Mouse (Mus musculus) lung, embryonic 15.5 days (tissue): ENCODE measurements around the gene Nlrx1. TPM values are rescaled to one million over a fixed set of nuclear protein-coding genes. Genes with fewer than 3 reads are reported as not detected.

Experiments
- ATAC-seq: fragments of 200-750 bp; cut with Nextera tagmentation; 2 replicates; pipeline ENCODE4 v1.8.0; 2017; ENCODE audit warnings: moderate number of reproducible peaks, borderline replicate concordance; ENCODE audit not compliant: low FRiP score, low TSS enrichment; ENCODE audit errors: extremely low read depth
- H3K27ac ChIP-seq: fragments of 300-500 bp; sonication (generic); 2 replicates; pipeline ENCODE4 v1.5.1; 2015; ENCODE audit warnings: moderate library complexity, mild to moderate bottlenecking, inconsistent platforms
- H3K27me3 ChIP-seq: fragments of 300-500 bp; sonication (generic); 2 replicates; pipeline ENCODE4 v1.6.1; 2015; ENCODE audit warnings: inconsistent platforms
- H3K36me3 ChIP-seq: fragments of 300-500 bp; sonication (generic); 2 replicates; pipeline ENCODE4 v1.6.1; 2015; ENCODE audit warnings: inconsistent platforms
- H3K4me1 ChIP-seq: fragments of 300-500 bp; sonication (generic); 2 replicates; pipeline ENCODE4 v1.6.1; 2015; ENCODE audit warnings: inconsistent platforms
- H3K4me2 ChIP-seq: fragments of 300-500 bp; sonication (generic); 2 replicates; pipeline ENCODE4 v1.6.1; 2015; ENCODE audit warnings: inconsistent platforms, mild to moderate bottlenecking, moderate library complexity
- H3K4me3 ChIP-seq: fragments of 300-500 bp; sonication (generic); 2 replicates; pipeline ENCODE4 v1.5.1; 2015; ENCODE audit warnings: mild to moderate bottlenecking, inconsistent platforms
- H3K9ac ChIP-seq: fragments of 300-500 bp; sonication (generic); 2 replicates; pipeline ENCODE4 v1.6.1; 2015; ENCODE audit warnings: inconsistent platforms
- H3K9me3 ChIP-seq: fragments of 300-500 bp; sonication (generic); 2 replicates; pipeline ENCODE4 v1.6.1; 2016; ENCODE audit warnings: inconsistent platforms
- WGBS: fragments of 180-500 bp; shearing (Covaris S2); methylation state at CpG from one replicate; pipeline ENCODE4 v1.1.7; 2015; 5-methylcytosine and 5-hydroxymethylcytosine counted together
- polyA plus RNA-seq: library from polyadenylated mRNA; unstranded; fragments of >200 nt; fragmentation: Nextera tagmentation; extraction: Ambion mirVana; gene quantifications from 2 replicates; pipeline ENCODE4 v1.2.1, GENCODE M21; 2015

The Nlrx1 gene
- polyA plus RNA-seq, 1 experiment from 2014 or later = 9.9 TPM

DNA sequence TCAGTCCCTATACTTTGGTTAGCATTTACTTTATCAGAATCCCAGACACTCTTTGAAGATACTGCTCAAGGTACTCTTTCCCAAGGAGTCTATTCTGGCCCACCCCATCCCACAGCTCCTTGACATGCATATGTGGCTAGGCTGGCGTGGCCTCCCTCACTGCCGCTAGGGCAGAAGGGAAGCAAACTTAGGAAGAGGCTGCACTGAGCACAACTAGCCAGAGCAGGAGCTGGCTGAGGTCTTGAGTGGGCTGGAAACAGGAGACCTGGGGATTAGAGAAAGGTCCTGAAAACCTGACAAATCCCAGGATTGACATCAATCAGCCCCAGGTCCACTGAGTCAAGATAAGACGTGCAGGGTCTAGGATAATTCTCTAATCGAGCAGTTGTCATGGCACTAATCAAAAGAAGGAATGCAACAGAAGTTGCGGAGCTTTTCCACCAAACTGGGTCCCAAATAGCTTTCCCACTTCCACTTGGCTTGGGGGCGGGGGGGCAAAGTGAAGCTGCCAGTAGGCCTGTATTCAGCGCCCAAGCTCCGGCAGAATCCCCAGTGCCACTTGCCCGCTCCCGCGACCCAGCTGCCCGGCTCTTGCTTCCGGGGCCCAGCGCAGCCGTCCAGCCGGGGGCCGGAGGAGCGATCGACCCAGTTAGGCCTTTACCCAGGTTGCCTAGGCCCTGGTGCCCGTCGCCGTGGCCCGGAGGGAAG, 926 bp downstream of the Nlrx1 start:
- 8% methylated on average over 23 of the region's 23 CpGs for WGBS
- no peaks in the 10 kb centered on the region for H3K27me3 ChIP-seq
- peaks cover 14% of the 10 kb centered on the region for H3K4me1 ChIP-seq
- H3K4me3 ChIP-seq = peak overlapping the region; percentile 51
- peak overlapping the region; percentile 82 for H3K4me2 ChIP-seq
- peak overlapping the region; percentile 90 for H3K9ac ChIP-seq
- no peaks in the 10 kb centered on the region for H3K9me3 ChIP-seq
- peak overlapping the region; percentile 76 for H3K27ac ChIP-seq
- peak; percentile 47 for ATAC-seq
- H3K36me3 ChIP-seq = no peaks in the 10 kb centered on the region

DNA sequence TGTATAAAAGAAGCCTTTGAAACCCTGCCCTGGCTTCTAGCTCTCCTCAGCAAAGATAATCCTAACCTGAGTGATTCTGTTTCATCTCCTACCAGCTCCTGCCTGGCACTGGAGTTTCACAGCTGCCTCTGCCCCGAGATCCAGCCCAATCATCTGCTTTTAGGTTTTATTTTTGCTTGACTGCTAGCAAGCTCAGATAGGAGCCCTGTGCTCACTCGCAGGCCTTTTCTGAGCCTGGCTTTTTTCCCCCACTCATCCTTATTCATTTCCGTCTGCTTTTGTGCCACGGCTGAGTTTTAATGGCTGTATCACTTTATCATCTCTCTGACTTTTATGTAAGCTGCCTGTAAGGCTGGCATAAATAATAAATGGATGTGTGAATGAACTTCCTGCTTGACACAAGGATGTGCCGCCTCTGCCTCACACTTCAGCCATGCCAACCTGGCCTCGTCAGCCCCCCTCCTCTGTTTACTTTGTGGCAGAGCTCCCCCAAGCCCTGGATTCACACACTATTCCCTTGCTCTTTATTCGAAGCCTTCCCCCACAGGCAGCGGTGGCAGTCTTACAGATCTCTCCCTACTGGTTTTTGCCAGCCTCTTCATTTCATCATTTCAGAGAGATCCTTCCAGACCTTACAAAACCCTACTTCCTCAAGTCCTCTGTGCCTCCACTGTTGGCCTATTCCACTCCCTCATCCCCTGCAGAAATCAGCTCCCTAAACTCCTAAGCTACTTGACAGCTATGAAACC, 1.7 kb downstream of the Nlrx1 start:
- H3K4me1 ChIP-seq = peaks cover 14% of the 10 kb centered on the region
- no peaks in the 10 kb centered on the region for H3K27me3 ChIP-seq
- H3K27ac ChIP-seq = peak overlapping the region; percentile 76; the same call in 1 of the 2 replicates
- H3K9me3 ChIP-seq = no peaks in the 10 kb centered on the region
- 49% methylated on average over 8 of the region's 8 CpGs for WGBS
- H3K4me2 ChIP-seq = peak overlapping the region; percentile 82
- H3K4me3 ChIP-seq = peak overlapping the region; percentile 51; the same call in 1 of the 2 replicates
- no peaks in the 10 kb centered on the region for H3K36me3 ChIP-seq
- H3K9ac ChIP-seq = 0 out of 2 replicates have a peak overlapping the region, but pooled peaks have one; percentile 90
- ATAC-seq = no peak

DNA sequence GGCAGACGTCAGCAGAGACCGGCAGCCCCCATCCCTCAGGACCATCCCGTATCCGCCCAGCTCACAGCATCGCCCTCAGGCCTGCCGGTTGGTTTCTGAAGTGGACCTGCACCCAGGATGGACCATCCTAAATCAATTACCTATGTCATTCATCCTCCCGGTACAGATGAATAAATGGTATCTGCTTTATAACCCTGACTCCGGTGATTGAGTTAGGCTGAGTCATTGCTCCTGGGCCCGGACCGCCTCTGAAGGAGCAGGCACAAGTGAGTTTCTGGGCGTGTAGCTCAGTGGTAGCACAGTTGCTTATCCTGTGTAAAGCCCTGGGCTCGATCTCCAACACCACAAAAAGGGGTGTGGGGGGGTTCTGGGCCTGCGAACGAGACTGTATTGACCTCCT, 7.0 kb downstream of the Nlrx1 start:
- no peak overlapping the region for H3K4me2 ChIP-seq
- H3K4me1 ChIP-seq = peaks cover under 1% of the 10 kb centered on the region; the same call in 1 of the 2 replicates
- no peak overlapping the region for H3K4me3 ChIP-seq
- no peaks in the 10 kb centered on the region for H3K9me3 ChIP-seq
- 78% methylated on average over 14 of the region's 14 CpGs for WGBS
- no peak for ATAC-seq
- H3K27me3 ChIP-seq = no peaks in the 10 kb centered on the region
- no peak overlapping the region for H3K27ac ChIP-seq
- no peak overlapping the region for H3K9ac ChIP-seq
- no peaks in the 10 kb centered on the region for H3K36me3 ChIP-seq

DNA sequence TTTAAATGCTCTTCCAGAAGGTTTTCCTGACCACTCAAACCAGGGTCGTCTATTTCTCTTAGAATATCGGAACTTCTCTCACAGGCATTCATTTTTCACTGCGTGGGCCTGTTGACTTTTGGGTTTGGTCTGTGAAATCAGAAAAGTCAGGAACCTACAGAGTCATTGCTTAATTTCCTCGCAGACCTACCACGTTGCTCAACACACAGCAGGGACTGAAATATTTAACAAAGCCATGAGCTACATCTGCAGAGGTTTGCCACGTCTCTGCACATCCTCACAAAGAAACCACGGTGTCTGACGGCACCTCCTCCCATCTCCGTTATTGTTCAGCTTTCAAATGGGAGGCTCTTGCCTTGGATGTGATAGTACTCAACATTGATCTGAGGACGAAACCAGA, 9.4 kb downstream of the Nlrx1 start:
- H3K9ac ChIP-seq = no peak overlapping the region
- peaks cover 7% of the 10 kb centered on the region; the same call in 1 of the 2 replicates for H3K4me1 ChIP-seq
- no peak overlapping the region for H3K4me2 ChIP-seq
- no peak for ATAC-seq
- H3K36me3 ChIP-seq = no peaks in the 10 kb centered on the region
- WGBS = 74% methylated on average over 10 of the region's 10 CpGs
- H3K9me3 ChIP-seq = no peaks in the 10 kb centered on the region
- no peaks in the 10 kb centered on the region for H3K27me3 ChIP-seq
- H3K27ac ChIP-seq = no peak overlapping the region
- H3K4me3 ChIP-seq = no peak overlapping the region

DNA sequence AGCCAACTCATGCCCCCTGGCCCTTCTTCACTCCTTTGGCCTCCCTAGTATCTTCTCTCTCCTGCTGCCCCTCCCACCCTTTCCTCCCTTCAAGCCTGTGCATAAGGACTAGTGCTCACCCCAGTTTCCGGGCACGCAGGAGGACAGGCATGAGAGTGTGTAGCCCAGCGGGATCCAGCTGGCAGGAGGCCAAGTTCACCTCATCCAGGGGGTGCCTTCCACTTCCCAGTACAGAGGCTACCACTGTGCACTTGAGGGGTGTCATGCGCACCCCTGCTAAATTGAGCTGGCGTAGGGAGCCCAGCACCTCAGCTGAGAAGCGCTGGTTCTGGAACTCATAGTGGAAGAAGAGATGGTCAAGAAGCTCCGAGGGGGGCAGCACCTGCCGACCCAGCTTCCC, 12.2 kb downstream of the Nlrx1 start:
- Histone ChIP-seq H3K4me1 (peaks cover 7% of the 10 kb centered on the region; the same call in 1 of the 2 replicates), H3K27ac (no peak overlapping the region), H3K4me2 (no peak overlapping the region), H3K27me3 (no peaks in the 10 kb centered on the region), H3K36me3 (no peaks in the 10 kb centered on the region), H3K9ac (no peak overlapping the region), H3K9me3 (no peaks in the 10 kb centered on the region), H3K4me3 (no peak overlapping the region)
- peak; percentile 56 for ATAC-seq
- WGBS = 61% methylated on average over 8 of the region's 8 CpGs

DNA sequence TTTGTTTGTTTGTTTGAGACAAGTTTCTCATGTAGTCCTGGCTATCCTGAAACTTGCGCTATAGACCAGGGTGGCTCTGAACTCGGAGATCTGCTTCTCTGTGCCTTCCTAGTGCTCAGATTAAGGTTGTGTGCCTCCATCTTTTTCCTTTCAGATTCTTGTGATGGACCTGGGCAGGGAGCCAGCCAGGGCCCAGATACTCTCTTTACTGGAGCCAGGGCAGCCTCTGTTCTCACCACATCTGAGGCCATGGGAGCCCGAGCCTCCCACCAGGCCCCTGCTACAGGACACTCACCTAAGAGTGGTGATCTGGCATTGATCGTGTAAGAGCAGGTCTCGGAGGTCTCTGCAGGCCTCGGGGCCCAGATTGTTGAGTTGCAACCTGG, 13.3 kb downstream of the Nlrx1 start:
- H3K4me3 ChIP-seq = no peak overlapping the region
- no peak overlapping the region for H3K9ac ChIP-seq
- no peaks in the 10 kb centered on the region for H3K36me3 ChIP-seq
- H3K9me3 ChIP-seq = no peaks in the 10 kb centered on the region
- WGBS = 69% methylated on average over 6 of the region's 6 CpGs
- H3K4me1 ChIP-seq = peaks cover 7% of the 10 kb centered on the region; the same call in 1 of the 2 replicates
- H3K4me2 ChIP-seq = no peak overlapping the region
- ATAC-seq = no peak
- no peaks in the 10 kb centered on the region for H3K27me3 ChIP-seq
- no peak overlapping the region for H3K27ac ChIP-seq

DNA sequence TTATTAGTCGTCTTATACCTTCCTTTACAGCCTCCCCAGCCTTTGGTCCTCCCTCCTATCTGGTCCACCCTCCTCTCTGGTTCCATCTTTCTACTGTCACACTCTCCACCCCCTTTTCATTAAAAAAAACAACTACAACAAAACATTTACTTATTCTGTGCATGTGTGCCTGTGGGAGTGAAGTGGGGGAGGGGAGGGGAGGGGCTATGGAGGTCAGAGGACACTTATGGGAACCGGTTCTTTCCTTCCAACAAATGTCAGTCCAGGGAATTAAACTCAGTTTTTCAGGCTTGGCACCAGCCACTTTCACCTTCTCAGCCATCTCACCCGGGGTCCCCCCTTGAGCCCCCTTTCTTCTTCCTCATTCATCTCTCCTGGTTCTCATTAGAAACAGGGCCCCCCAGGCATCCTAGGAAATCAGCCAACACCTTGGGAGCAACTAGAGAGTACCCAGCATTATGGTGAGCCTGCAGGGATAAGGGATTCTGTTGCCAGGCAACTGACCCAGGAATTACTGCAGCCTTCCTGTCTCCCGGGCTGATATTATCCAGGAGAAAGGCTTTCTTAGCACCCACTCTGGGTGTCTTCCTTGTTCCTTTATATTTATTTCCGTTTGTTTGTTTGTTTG, 13.8 kb downstream of the Nlrx1 start:
- Histone ChIP-seq H3K4me2 (no peak overlapping the region), H3K36me3 (no peaks in the 10 kb centered on the region), H3K4me1 (peaks cover 12% of the 10 kb centered on the region; the same call in 1 of the 2 replicates), H3K4me3 (no peak overlapping the region), H3K27me3 (no peaks in the 10 kb centered on the region), H3K9me3 (no peaks in the 10 kb centered on the region), H3K27ac (no peak overlapping the region), H3K9ac (no peak overlapping the region)
- WGBS = 4% methylated on average over 5 of the region's 5 CpGs
- ATAC-seq = no peak

DNA sequence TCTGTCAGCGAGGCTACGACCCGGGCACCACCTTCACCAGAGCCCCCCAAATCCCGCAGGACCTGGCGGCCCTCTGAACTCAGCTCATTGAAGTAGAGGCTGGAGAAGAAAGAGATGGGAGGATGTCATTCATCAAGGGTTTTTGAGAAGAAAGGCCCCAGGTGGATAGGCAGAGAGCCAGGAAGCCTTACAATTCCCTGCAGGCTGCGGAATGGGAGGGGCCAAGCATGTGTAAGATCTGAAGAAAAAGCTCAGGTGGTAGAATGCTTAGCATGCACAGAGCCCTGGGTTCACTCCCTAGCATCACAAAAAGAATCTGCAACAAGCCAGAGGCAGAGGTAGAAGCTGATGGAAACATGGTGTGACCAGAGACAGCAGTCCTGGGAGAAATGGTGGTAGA, 15.0 kb downstream of the Nlrx1 start:
- no peak overlapping the region for H3K4me3 ChIP-seq
- 79% methylated on average over 6 of the region's 6 CpGs for WGBS
- H3K36me3 ChIP-seq = no peaks in the 10 kb centered on the region
- H3K27ac ChIP-seq = no peak overlapping the region
- ATAC-seq = no peak
- no peaks in the 10 kb centered on the region for H3K9me3 ChIP-seq
- H3K9ac ChIP-seq = no peak overlapping the region
- H3K4me2 ChIP-seq = no peak overlapping the region
- H3K4me1 ChIP-seq = peaks cover 12% of the 10 kb centered on the region; the same call in 1 of the 2 replicates
- peaks cover 5% of the 10 kb centered on the region; the same call in 1 of the 2 replicates for H3K27me3 ChIP-seq

DNA sequence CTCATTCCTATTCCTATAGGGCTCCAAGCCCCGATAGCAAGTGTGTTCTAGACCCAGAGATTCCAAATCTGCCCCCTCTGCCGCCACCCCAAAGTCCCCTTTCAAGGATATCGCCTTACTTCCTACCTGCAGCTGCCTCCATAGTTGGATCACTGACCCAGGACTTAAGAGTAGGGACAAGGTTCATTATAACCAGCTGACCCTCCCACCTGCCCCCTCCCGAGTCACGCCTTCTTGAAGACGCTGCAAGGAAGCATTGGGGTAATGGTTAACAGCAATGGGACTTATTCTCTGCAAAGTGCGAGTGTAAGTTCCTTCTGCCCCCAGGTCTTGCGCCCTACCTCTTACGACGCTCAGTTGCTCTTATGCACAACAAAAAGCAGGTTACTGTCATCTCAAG, 17.1 kb downstream of the Nlrx1 start, which contains the start of gene Pdzd3:
Gene Pdzd3 (minus strand): TSS at position 158 of the 400 bp plus-strand sequence.
- Histone ChIP-seq H3K9me3 (no peaks in the 10 kb centered on the region), H3K4me1 (peaks cover 12% of the 10 kb centered on the region; the same call in 1 of the 2 replicates), H3K36me3 (no peaks in the 10 kb centered on the region), H3K27ac (no peak within 1 kb of the TSS), H3K4me2 (no peak within 1 kb of the TSS), H3K9ac (no peak within 1 kb of the TSS), H3K27me3 (peaks cover 5% of the 10 kb centered on the region; the same call in 1 of the 2 replicates), H3K4me3 (no peak within 1 kb of the TSS)
- 68% methylated on average over 10 of the region's 10 CpGs for WGBS
- no peak for ATAC-seq

DNA sequence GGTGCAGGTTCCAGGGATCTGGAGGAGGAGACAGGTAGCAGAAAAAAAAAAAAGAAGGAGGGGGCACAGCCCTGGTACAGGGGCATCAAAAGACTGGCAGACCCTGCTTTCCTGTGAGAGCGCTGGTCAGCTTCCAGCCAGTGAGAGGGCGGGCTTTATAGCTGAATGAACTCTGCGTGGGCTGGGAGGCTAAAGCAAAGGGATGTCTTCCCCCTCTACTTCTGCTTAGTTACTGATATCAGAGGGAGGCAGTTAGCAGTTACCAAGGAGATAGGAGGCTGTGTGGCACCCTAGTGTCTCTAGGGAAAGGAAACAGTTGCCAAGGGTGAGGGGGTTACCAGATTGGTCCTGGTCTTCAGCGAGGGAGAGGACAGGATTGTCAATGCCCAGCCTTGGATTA, 18.0 kb downstream of the Nlrx1 start:
- no peak overlapping the region for H3K4me3 ChIP-seq
- H3K9me3 ChIP-seq = no peaks in the 10 kb centered on the region
- H3K36me3 ChIP-seq = no peaks in the 10 kb centered on the region
- H3K27me3 ChIP-seq = peaks cover 5% of the 10 kb centered on the region; the same call in 1 of the 2 replicates
- no peak overlapping the region for H3K27ac ChIP-seq
- ATAC-seq = no peak
- H3K4me1 ChIP-seq = peaks cover 12% of the 10 kb centered on the region; the same call in 1 of the 2 replicates
- H3K9ac ChIP-seq = no peak overlapping the region
- 58% methylated on average over 4 of the region's 4 CpGs for WGBS
- H3K4me2 ChIP-seq = no peak overlapping the region

DNA sequence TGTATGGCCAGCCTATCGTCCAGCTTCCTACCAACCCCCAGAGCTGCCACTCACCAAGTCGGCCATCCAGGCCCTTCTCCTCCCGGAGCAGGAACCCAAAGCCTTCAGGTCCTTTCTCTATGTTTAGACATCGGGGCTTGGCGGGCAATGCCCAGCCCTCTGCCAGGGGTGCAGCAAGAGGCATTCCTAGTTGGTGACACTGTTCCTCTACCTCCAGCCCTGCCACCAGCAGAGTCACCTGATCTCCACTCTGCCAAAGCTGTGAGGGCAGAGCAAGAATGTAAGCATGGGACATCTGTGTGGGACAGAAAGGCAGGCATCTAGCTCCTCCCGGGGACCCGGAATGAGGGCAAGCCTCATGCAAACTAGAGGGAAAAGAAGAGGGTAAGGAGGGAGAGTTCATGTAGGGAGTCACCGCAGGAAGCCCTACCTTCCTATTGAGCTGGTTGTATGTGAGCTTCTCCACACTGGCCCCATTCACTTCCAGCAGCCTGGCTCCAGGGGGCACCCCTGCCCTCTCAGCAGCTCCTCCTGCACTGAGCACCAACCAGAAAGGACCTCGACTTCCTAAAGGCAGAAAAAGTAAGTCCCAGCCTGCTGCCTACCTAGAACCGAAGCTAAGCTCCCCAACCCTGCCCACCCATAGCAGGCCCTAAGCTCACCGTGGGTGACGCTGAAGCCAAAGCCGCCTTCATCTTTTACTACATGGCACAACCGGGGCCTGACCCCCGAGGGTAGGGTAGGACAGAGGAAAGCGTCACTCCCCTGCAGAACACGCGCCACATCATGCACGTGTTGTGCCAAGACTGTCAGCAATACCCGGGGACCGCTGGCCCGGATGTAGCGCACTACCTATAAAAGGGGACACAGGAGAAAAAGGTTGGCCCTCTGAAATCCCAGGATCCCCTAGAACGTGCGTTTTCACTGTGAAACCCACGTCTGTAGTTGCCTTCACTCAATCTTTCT, 18.9 kb downstream of the Nlrx1 start:
- 35% methylated on average over 26 of the region's 26 CpGs for WGBS
- Histone ChIP-seq H3K27ac (no peak overlapping the region), H3K27me3 (peaks cover 5% of the 10 kb centered on the region; the same call in 1 of the 2 replicates), H3K4me3 (no peak overlapping the region), H3K4me2 (0 out of 2 replicates have a peak overlapping the region, but pooled peaks have one; percentile 33), H3K4me1 (0 out of 2 replicates have a peak, but pooled peaks cover 6% of the 10 kb centered on the region), H3K36me3 (no peaks in the 10 kb centered on the region), H3K9ac (peak overlapping the region; percentile 16; the same call in 1 of the 2 replicates), H3K9me3 (no peaks in the 10 kb centered on the region)
- peak; percentile 71; the same call in 1 of the 2 replicates for ATAC-seq
